Mouse (Mus musculus) thymus, adult 2 months (tissue): Measurements from ENCODE around the gene Rcsd1.
A peak's percentile ranks its signal among the peaks of the same experiment; 100 is the strongest.

ENCODE experiments used
- CTCF ChIP-seq: fragments of 200-500 bp; IDR thresholded peaks from 2 replicates; pipeline ENCODE4 v1.5.1; 2012; ENCODE audit warnings: mild to moderate bottlenecking, control low read depth, low read length, moderate library complexity, borderline replicate concordance; ENCODE audit not compliant: control insufficient read depth, poor library complexity, insufficient read depth; ENCODE audit errors: extremely low read depth
- POLR2A ChIP-seq: fragments of 200-500 bp; IDR thresholded peaks from 2 replicates; pipeline ENCODE4 v1.6.1; 2012; ENCODE audit warnings: mild to moderate bottlenecking, low read length, control low read depth, moderate library complexity; ENCODE audit not compliant: control insufficient read depth, poor library complexity, insufficient read depth; ENCODE audit errors: extremely low read depth

GRCm38 (mm10) chr1:165641786-165642771 is 67.5 kb downstream of the Rcsd1 start:
- no peak for TF ChIP-seq CTCF
- TF ChIP-seq POLR2A: peak; percentile 18; the same call in 1 of the 2 replicates
